Mouse (Mus musculus) ES-E14 (cell line): ENCODE measurements at regions not wholly inside any gene's neighbourhood (a gene's known extent, or its start where the extent isn't known, plus 50 kb on each side); places are given as distances from the start of the nearest gene placed in this dataset.
A peak's percentile ranks its signal among the peaks of the same experiment; 100 is the strongest.

Experiments used
- DNase-seq: peaks from one replicate; pipeline ENCODE4 v3.0.0-alpha.2; 2013; ENCODE audit warnings: low read depth, low spot score
- H3K27ac ChIP-seq: 2 replicates; pipeline ENCODE4 v1.5.1; 2012; ENCODE audit warnings: low read depth, mild to moderate bottlenecking, low read length, moderate library complexity, mixed read lengths; ENCODE audit not compliant: poor library complexity, insufficient read depth, severe bottlenecking
- H3K36me3 ChIP-seq: 2 replicates; pipeline ENCODE4 v1.6.1; 2012; ENCODE audit warnings: mild to moderate bottlenecking, low read length, moderate library complexity, mixed read lengths; ENCODE audit not compliant: control insufficient read depth, poor library complexity, insufficient read depth, severe bottlenecking
- H3K4me1 ChIP-seq, 2 experiments: fragments of 150-350 bp in 1 of 2; sonication (generic) in 1 of 2; 2 replicates each; pipeline ENCODE4 v1.6.1; 2012; ENCODE audit warnings: low read length in 2 of 2, mild to moderate bottlenecking in 1 of 2, mixed read lengths in 1 of 2; ENCODE audit not compliant: control insufficient read depth in 2 of 2, insufficient read depth in 2 of 2, poor library complexity in 1 of 2
- H3K4me3 ChIP-seq, 2 experiments: fragments of 150-350 bp in 1 of 2; sonication (generic) in 1 of 2; 2 replicates each; pipeline ENCODE4 v1.5.1; 2012; ENCODE audit warnings: low read length in 2 of 2, low read depth in 1 of 2, mild to moderate bottlenecking in 1 of 2, mixed read lengths in 1 of 2; ENCODE audit not compliant: insufficient read depth in 1 of 2, poor library complexity in 1 of 2, severe bottlenecking in 1 of 2
- H3K9ac ChIP-seq: 2 replicates; pipeline ENCODE4 v1.6.1; 2012; ENCODE audit warnings: low read depth, mild to moderate bottlenecking, low read length, mixed read lengths; ENCODE audit not compliant: poor library complexity, insufficient read depth, severe bottlenecking
- H3K9me3 ChIP-seq: fragments of 150-350 bp; sonication (generic); 2 replicates; pipeline ENCODE4 v1.6.1; 2012; ENCODE audit warnings: low read depth, mild to moderate bottlenecking, low read length; ENCODE audit not compliant: control insufficient read depth, insufficient read depth
- CHD2 ChIP-seq: IDR thresholded peaks from 2 replicates; pipeline ENCODE4 v1.6.1; 2014; ENCODE audit warnings: mild to moderate bottlenecking, low read depth, low read length, inconsistent platforms
- HCFC1 ChIP-seq: IDR thresholded peaks from 2 replicates; pipeline ENCODE4 v1.6.1; 2012; ENCODE audit warnings: low read length, inconsistent platforms, borderline replicate concordance; ENCODE audit not compliant: insufficient read depth
- MAFK ChIP-seq: IDR thresholded peaks from 2 replicates; pipeline ENCODE4 v1.6.1; 2014; ENCODE audit warnings: mild to moderate bottlenecking, low read depth, low read length, inconsistent platforms; ENCODE audit not compliant: insufficient read depth
- ZC3H11A ChIP-seq: IDR thresholded peaks from 2 replicates; pipeline ENCODE4 v1.6.1; 2012; ENCODE audit warnings: low read depth, mild to moderate bottlenecking, inconsistent platforms, low read length, borderline replicate concordance
- ZNF384 ChIP-seq: IDR thresholded peaks from 2 replicates; pipeline ENCODE4 v1.6.1; 2012; ENCODE audit warnings: low read depth, low read length, inconsistent platforms
- in situ Hi-C, 2 experiments: fragments of 600-800 bp; cut with MboI; formaldehyde crosslinking; loops; one replicate each; pipeline ENCODE4 v1.15.1; 2025; ENCODE audit warnings: low sequenced_read_pairs in 2 of 2, inconsistent platforms in 1 of 2; ENCODE audit not compliant: unreplicated experiment in 2 of 2

DNA sequence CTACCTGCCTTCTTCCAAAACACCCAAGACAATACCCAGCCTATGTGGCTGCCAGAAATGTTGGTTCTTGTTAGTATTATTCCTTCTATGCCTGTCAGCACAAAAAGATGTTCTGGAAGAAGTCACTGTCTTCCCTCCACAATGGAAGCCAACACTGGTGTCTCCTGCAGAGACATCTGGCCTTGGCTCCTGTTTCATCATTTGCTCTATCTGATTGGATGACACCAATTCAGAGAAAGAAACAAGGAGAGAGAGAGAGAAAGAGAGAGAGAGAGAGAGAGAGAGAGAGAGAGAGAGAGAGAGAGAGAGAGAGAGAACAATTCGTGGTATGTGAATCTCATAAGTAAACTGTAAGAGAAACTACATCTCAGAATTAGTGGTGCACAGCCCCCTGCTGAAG, 218.9 kb upstream of the Klf3 start:
- no peak overlapping the region for H3K4me3 ChIP-seq
- no peak for DNase-seq
- in situ Hi-C loops = loop anchor here (10.0 to 25.0 kb wide), 4 partner anchors 200 to 280 kb away; partner anchors contain the start of gene Klf3 (in 1 of the 2)

GRCm38 (mm10) chr5:64585076-64585786, 218.0 kb upstream of the Klf3 start:
- Histone ChIP-seq H3K36me3 (no peaks in the 10 kb centered on the region), H3K27ac (no peak overlapping the region), H3K4me3 (no peak overlapping the region), H3K4me1 (peaks cover 0 to 16% of the 10 kb centered on the region in 2 experiments; a peak in 2 of 4 replicates), H3K9ac (no peak overlapping the region), H3K9me3 (no peaks in the 10 kb centered on the region)
- DNase-seq = no peak
- in situ Hi-C loops = loop anchor here (10.0 to 25.0 kb wide), 4 partner anchors 200 to 280 kb away; partner anchors contain the start of gene Klf3 (in 1 of the 2)
- no peak for TF ChIP-seq ZNF384
- TF ChIP-seq HCFC1 = no peak
- no peak for TF ChIP-seq CHD2
- TF ChIP-seq MAFK = no peak
- no peak for TF ChIP-seq ZC3H11A

More for the DNA sequence above, 218.9 kb upstream of the Klf3 start:
- Histone ChIP-seq H3K9ac (no peak overlapping the region), H3K27ac (no peak overlapping the region), H3K4me1 (peaks cover 0 to 17% of the 10 kb centered on the region in 2 experiments; a peak in 2 of 4 replicates), H3K9me3 (no peaks in the 10 kb centered on the region), H3K36me3 (no peaks in the 10 kb centered on the region)
- TF ChIP-seq CHD2 (no peak), ZNF384 (no peak), MAFK (no peak), ZC3H11A (no peak), HCFC1 (no peak)

DNA sequence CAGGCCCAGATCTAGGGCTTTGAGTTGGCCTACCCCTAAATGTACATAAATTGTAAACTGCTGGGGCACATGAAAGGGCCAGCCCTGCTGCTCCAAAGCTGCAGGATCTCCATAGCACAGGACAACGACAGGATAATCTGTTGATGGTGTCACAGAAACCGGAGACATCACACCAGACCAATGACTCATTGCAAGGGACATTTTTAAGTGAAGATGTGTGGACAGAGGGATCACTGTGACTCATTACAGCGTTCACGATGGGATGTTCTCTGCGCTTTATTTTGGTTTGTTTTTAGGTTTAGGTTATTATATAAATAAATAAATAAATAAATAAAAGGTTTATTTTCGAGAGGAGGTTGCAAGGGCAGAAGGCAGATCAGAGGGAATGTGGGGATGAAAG, 216.9 kb upstream of the Klf3 start:
- no peak for TF ChIP-seq ZNF384
- no peak for TF ChIP-seq HCFC1
- no peak for TF ChIP-seq MAFK
- no peak for TF ChIP-seq CHD2
- TF ChIP-seq ZC3H11A = no peak
- Histone ChIP-seq H3K9ac (no peak overlapping the region), H3K4me3 (no peak overlapping the region), H3K4me1 (peaks cover 0 to 9% of the 10 kb centered on the region in 2 experiments; a peak in 2 of 4 replicates), H3K36me3 (no peaks in the 10 kb centered on the region), H3K9me3 (no peaks in the 10 kb centered on the region), H3K27ac (no peak overlapping the region)
- DNase-seq = no peak
- in situ Hi-C loops = loop anchor here (10.0 to 25.0 kb wide), 4 partner anchors 202 to 278 kb away; partner anchors contain the start of gene Klf3 (in 1 of the 2)

- Histone ChIP-seq H3K27ac (no peak overlapping the region), H3K4me1 (peaks cover 0 to 6% of the 10 kb centered on the region in 2 experiments; a peak in 1 of 4 replicates), H3K36me3 (no peaks in the 10 kb centered on the region), H3K9me3 (no peaks in the 10 kb centered on the region), H3K9ac (no peak overlapping the region), H3K4me3 (no peak overlapping the region)
- DNase-seq = no peak
- in situ Hi-C loops = loop anchor here (10.0 to 25.0 kb wide), 4 partner anchors 202 to 278 kb away; partner anchors contain the start of gene Klf3 (in 1 of the 2)
- TF ChIP-seq CHD2 = no peak
- TF ChIP-seq HCFC1 = no peak
- TF ChIP-seq ZC3H11A = 0 out of 2 replicates have a peak, but pooled peaks have one; percentile 64
- no peak for TF ChIP-seq ZNF384
Measured at GRCm38 (mm10) chr5:64586933-64587332, 216.3 kb upstream of the Klf3 start.
